ENCODE assay signal across 11 mouse cellular contexts in the genomic region with DNA sequence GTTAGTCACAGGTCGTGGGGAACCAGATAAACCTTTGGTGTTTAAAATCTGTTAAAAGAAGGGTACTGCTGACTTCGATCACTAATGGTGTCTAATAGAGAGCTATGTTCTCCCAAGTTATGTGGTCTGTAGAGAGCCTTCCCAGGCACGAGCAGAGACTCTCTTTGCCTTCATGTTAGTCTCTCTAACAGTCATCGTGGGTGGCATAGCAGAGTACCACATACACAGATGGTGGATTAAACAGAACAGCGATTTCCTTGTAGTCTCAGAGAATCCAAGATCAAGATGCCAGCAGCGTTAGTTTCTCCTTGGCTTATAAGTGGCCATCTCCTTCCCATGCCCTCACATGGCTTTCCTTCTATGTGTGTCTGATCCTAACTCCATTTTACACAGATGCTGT.
"Had no signal": no experiment of that assay in that cellular context is flagged by ENCODE, and none has a peak within 500 bp of the region (broad histone marks: within the 10 kb centered on the region; RNA-seq: fewer than 3 reads in every experiment).

No protein-coding gene starts in this region.

- DNase-seq: right cerebral cortex, adult 18-20 months; right cerebral cortex, postnatal 14 days; right cerebral cortex, postnatal 25 days; right cerebral cortex, postnatal 4 days; spleen, adult 18-20 months; thymus, adult 18-20 months; thymus, adult 2 months; thymus, postnatal 14 days; thymus, postnatal 25 days; thymus, postnatal 36 days; thymus, postnatal 4 days had no signal
